Mouse (Mus musculus): Measurements from ENCODE around the gene Leap2.

DNA sequence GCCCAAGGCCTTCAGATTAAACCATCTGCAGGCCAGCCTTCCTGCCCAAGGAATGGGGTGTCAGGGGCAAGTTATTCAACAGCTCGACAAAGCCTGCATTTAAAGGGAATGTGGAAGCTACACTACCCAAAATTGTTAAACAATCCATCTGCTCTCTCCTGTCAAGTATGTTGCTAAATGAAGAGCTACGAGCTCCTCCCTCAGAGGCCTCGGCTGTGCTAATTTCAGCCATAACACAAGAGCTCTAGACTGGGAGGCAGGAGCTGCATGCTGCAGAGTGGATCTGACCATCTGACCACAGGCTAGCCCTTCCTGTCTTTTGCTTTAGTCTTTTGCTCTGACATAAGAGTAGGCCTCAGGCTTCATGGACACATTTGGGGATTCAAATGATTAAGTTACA lies 2.3 kb upstream of the Leap2 start:
- TF ChIP-seq CTCF (IDR thresholded peaks at IDR 0.05; ENCODE audit: low read depth) (no peak), EP300 (IDR thresholded peaks at IDR 0.05; ENCODE audit: low read depth) (no peak)
